20 mouse cellular contexts compared by ENCODE assay signal in genomic region chr6:29987246-29987645, GRCm38 (mm10).
DNase-seq lines count a peak whose midpoint lies in the region; ATAC-seq and TF ChIP-seq lines count a peak whose summit lies in the region.
"Had no signal": no experiment of that assay in that cellular context is flagged by ENCODE, and none has a peak within 500 bp of the region (broad histone marks: within the 10 kb centered on the region; RNA-seq: fewer than 3 reads in every experiment).

No protein-coding gene starts in this region.

- H3K27me3 ChIP-seq in liver, embryonic 12.5 days (replicated peaks) = no peaks in the 10 kb centered on the region
- H3K27me3 ChIP-seq in liver, postnatal 0 days (ENCODE audit: insufficient read depth, low read length) = no peaks in the 10 kb centered on the region
- no peaks in the 10 kb centered on the region for H3K27me3 ChIP-seq in liver, embryonic 13.5 days
- H3K27me3 ChIP-seq in heart, embryonic 11.5 days (ENCODE audit: control insufficient read depth, insufficient read depth, low read length) = peaks cover 3% of the 10 kb centered on the region; the same call in 1 of the 2 replicates

- TF ChIP-seq CTCF in liver, postnatal 0 days (IDR thresholded peaks at IDR 0.05; ENCODE audit: low read depth) = no peak

- no peak overlapping the region for H3K4me3 ChIP-seq in liver, embryonic 12.5 days
- no peak overlapping the region for H3K4me3 ChIP-seq in liver, postnatal 0 days (ENCODE audit: low read depth, low read length)
- H3K4me3 ChIP-seq in liver, embryonic 13.5 days (replicated peaks) = no peak overlapping the region
- H3K4me3 ChIP-seq in heart, embryonic 11.5 days (ENCODE audit: low read depth, low read length) = no peak overlapping the region
- H3K4me3 ChIP-seq: embryonic facial prominence, embryonic 15.5 days; heart, embryonic 10.5 days; left cerebral cortex, adult 2 months; myocyte had no signal

- no peak overlapping the region for H3K27ac ChIP-seq in liver, embryonic 12.5 days
- H3K27ac ChIP-seq in liver, postnatal 0 days (ENCODE audit: low read depth) = no peak overlapping the region
- H3K27ac ChIP-seq in liver, embryonic 13.5 days = no peak overlapping the region
- H3K27ac ChIP-seq in heart, embryonic 11.5 days (ENCODE audit: low read depth, low read length) = no peak overlapping the region
- H3K27ac ChIP-seq: embryonic facial prominence, embryonic 15.5 days; heart, embryonic 10.5 days; left cerebral cortex, adult 2 months; macrophage had no signal

- 0 out of 2 replicates have a peak, but pooled peaks have one; percentile 23 for ATAC-seq in liver, embryonic 12.5 days
- ATAC-seq in liver, postnatal 0 days = no peak
- no peak for ATAC-seq in liver, embryonic 13.5 days (ENCODE audit: low read depth)
- ATAC-seq in heart, embryonic 11.5 days (replicated peaks; ENCODE audit: insufficient number of reproducible peaks, low FRiP score, low TSS enrichment) = no peak

- no peak for TF ChIP-seq EP300 in liver, postnatal 0 days (IDR thresholded peaks at IDR 0.05; ENCODE audit: low read depth)

- H3K36me3 ChIP-seq in liver, embryonic 12.5 days = no peaks in the 10 kb centered on the region
- no peaks in the 10 kb centered on the region for H3K36me3 ChIP-seq in liver, postnatal 0 days (replicated peaks; ENCODE audit: insufficient read depth, low read length)
- H3K36me3 ChIP-seq in liver, embryonic 13.5 days = no peaks in the 10 kb centered on the region
- no peaks in the 10 kb centered on the region for H3K36me3 ChIP-seq in heart, embryonic 11.5 days (ENCODE audit: control insufficient read depth, insufficient read depth, low read length)
- H3K36me3 ChIP-seq: embryonic facial prominence, embryonic 15.5 days; heart, embryonic 10.5 days had no signal

- 30% methylated on average over 3 of the region's 3 CpGs for WGBS in liver, embryonic 12.5 days (ENCODE audit: insufficient replicate concordance)
- 37% methylated on average over 3 of the region's 3 CpGs for WGBS in liver, postnatal 0 days (ENCODE audit: insufficient replicate concordance)
- 29% methylated on average over 3 of the region's 3 CpGs for WGBS in liver, embryonic 13.5 days (ENCODE audit: insufficient replicate concordance)
- whole genome bisulfite sequencing in heart, embryonic 11.5 days (ENCODE audit: insufficient replicate concordance) = 48% methylated on average over 3 of the region's 3 CpGs

- no peak for DNase-seq in liver, postnatal 0 days
- DNase-seq in thymus, postnatal 36 days = peak; percentile 7 to 35
- no peak for DNase-seq in thymus, postnatal 0 days (ENCODE audit: low spot score)
- no peak for DNase-seq in liver, embryonic 13.5 days
- DNase-seq in MN1 (ENCODE audit: low spot score) = no peak
- DNase-seq: cerebellum, adult 2 months; cerebellum, postnatal 36 days; heart, postnatal 10 days; kidney, adult 8-10 months; kidney, postnatal 36 days; left cerebral cortex, postnatal 4 days; midbrain, embryonic 14.5 days; right cerebral cortex, postnatal 14 days had no signal

- H3K4me1 ChIP-seq in liver, embryonic 12.5 days = peaks cover 40% of the 10 kb centered on the region
- H3K4me1 ChIP-seq in liver, postnatal 0 days (ENCODE audit: insufficient read depth) = peaks cover 22% of the 10 kb centered on the region
- H3K4me1 ChIP-seq in liver, embryonic 13.5 days (replicated peaks) = peaks cover 42% of the 10 kb centered on the region
- no peaks in the 10 kb centered on the region; the same call in 1 of the 2 replicates for H3K4me1 ChIP-seq in heart, embryonic 11.5 days (ENCODE audit: control insufficient read depth, insufficient read depth, low read length)
- H3K4me1 ChIP-seq: heart, embryonic 10.5 days had no signal

- H3K4me2 ChIP-seq in liver, embryonic 12.5 days = no peak overlapping the region
- no peak overlapping the region for H3K4me2 ChIP-seq in liver, postnatal 0 days (ENCODE audit: low read depth, low read length)
- H3K4me2 ChIP-seq in liver, embryonic 13.5 days = peak overlapping the region; percentile 92; the same call in 1 of the 2 replicates
- no peak overlapping the region for H3K4me2 ChIP-seq in heart, embryonic 11.5 days
- H3K4me2 ChIP-seq: embryonic facial prominence, embryonic 15.5 days had no signal

- 0 out of 2 replicates have a peak, but pooled peaks cover 4% of the 10 kb centered on the region for H3K9me3 ChIP-seq in liver, embryonic 12.5 days (replicated peaks)
- no peaks in the 10 kb centered on the region for H3K9me3 ChIP-seq in liver, postnatal 0 days (ENCODE audit: low read length)
- no peaks in the 10 kb centered on the region for H3K9me3 ChIP-seq in liver, embryonic 13.5 days (replicated peaks)
- no peaks in the 10 kb centered on the region for H3K9me3 ChIP-seq in heart, embryonic 11.5 days (replicated peaks; ENCODE audit: control insufficient read depth, low read length)
- H3K9me3 ChIP-seq: embryonic facial prominence, embryonic 15.5 days; heart, embryonic 10.5 days had no signal

- no peak overlapping the region for H3K9ac ChIP-seq in liver, embryonic 12.5 days
- H3K9ac ChIP-seq in liver, postnatal 0 days (replicated peaks) = no peak overlapping the region
- H3K9ac ChIP-seq in liver, embryonic 13.5 days = no peak overlapping the region
- H3K9ac ChIP-seq in heart, embryonic 11.5 days (ENCODE audit: low read depth, low read length) = no peak overlapping the region
- H3K9ac ChIP-seq: embryonic facial prominence, embryonic 15.5 days had no signal

Comparison
In these comparisons a context has a peak if more than half of its experiments do, and no peak if none do; other contexts are left out.
1. DNase-seq: peak in thymus, postnatal 36 days (2 of 2); none in liver, postnatal 0 days (single experiment), thymus, postnatal 0 days (single experiment), liver, embryonic 13.5 days (single experiment) and MN1 (single experiment).